Mouse (Mus musculus) cerebellum, adult 11 months (tissue): ENCODE measurements around the gene Oxnad1.

ENCODE experiments used
- DNase-seq: peaks from one replicate; pipeline ENCODE4 v3.0.0; 2022

Gene Oxnad1

GRCm38 (mm10) chr14:32145809-32146511, 60.8 kb downstream of the Oxnad1 start:
- DNase-seq: no peak

GRCm38 (mm10) chr14:32146578-32146977, 61.4 kb downstream of the Oxnad1 start:
- DNase-seq: no peak

GRCm38 (mm10) chr14:32150872-32151271, 65.7 kb downstream of the Oxnad1 start:
- no peak for DNase-seq

- DNase-seq: no peak
These were observed 67.2 kb downstream of the Oxnad1 start for GRCm38 (mm10) chr14:32152243-32152965.
